Mouse (Mus musculus) megakaryocyte, embryonic 14.5 days (primary cell): ENCODE results near the gene Strip1.

Experiments
- FLI1 ChIP-seq: IDR thresholded peaks from 2 replicates; pipeline ENCODE4 v1.6.1; 2012; ENCODE audit warnings: low read length, inconsistent platforms, mixed read lengths
- GATA1 ChIP-seq: IDR thresholded peaks from 3 replicates; pipeline ENCODE4 v1.6.1; 2012; ENCODE audit warnings: mixed read lengths, low read length, inconsistent platforms, borderline replicate concordance

DNA sequence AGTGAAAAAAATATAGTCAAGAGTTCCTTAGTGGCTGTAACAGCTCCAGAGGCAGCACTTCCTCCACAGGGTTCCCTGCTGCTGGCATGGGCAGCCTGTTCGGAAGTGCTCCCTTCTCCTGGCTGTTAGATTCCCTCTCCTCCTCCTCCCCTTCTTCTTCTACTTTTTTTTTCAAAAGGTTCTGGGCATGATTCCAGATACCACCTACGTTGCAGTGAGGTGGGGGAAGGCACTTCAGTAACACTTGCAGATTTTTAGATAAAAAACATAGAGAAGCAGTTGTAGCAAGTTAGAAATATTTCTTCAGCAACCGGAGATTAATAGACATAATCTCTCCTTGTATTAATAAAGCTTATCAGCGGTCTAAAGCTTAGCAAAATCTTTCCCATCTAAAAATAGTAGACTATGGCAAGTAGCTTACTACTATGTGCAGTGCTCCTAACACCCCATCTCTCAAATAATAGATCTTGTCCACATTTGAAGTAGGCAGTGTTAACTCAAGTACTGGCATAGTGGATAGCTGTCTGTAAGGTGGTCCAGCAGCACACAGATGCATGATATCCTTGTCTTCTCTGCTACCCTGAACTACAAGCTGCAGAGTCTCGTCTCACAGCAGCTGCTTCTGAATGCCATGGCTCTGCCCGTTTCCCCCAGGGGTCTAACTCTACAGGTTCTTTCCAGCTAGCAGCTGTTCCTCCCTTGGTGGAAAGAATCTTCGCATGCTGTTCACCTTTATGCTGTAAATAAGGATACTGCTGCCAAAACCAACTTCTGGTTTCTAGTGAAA lies 49.5 kb upstream of the Strip1 start:
- TF ChIP-seq GATA1 (no peak), FLI1 (no peak)
